Mouse (Mus musculus) bone marrow, adult 2 months (tissue): Measurements from ENCODE around the gene Myo16.

Experiments used
- CTCF ChIP-seq: fragments of 200-500 bp; IDR thresholded peaks from 2 replicates; pipeline ENCODE4 v1.5.1; 2011; ENCODE audit warnings: low read length, control low read depth; ENCODE audit not compliant: control insufficient read depth, insufficient read depth
- POLR2A ChIP-seq: fragments of 200-500 bp; IDR thresholded peaks from 2 replicates; pipeline ENCODE4 v1.6.1; 2011; ENCODE audit warnings: low read depth, mild to moderate bottlenecking, control low read depth, low read length, borderline replicate concordance; ENCODE audit not compliant: control insufficient read depth

- no peak for TF ChIP-seq CTCF
- no peak for TF ChIP-seq POLR2A
These were observed 1.4 kb downstream of the Myo16 start for GRCm38 (mm10) chr8:10155075-10155474.
